Mouse (Mus musculus) limb, embryonic 15.5 days (tissue): ENCODE data around the gene Acta1. TPM values are rescaled to one million over a fixed set of nuclear protein-coding genes. Genes with fewer than 3 reads are reported as not detected.

Experiments used
- ATAC-seq: fragments of 200-750 bp; cut with Nextera tagmentation; 2 replicates; pipeline ENCODE4 v1.8.0; 2017; ENCODE audit warnings: low read depth, moderate TSS enrichment; ENCODE audit not compliant: insufficient number of reproducible peaks, low FRiP score, low TSS enrichment
- H3K27ac ChIP-seq: fragments of 300-500 bp; sonication (generic); 2 replicates; pipeline ENCODE4 v1.5.1; 2015; ENCODE audit warnings: moderate library complexity, mild to moderate bottlenecking, inconsistent platforms
- H3K27me3 ChIP-seq: fragments of 300-500 bp; sonication (generic); 2 replicates; pipeline ENCODE4 v1.6.1; 2015; ENCODE audit warnings: inconsistent platforms
- H3K36me3 ChIP-seq: fragments of 300-500 bp; sonication (generic); 2 replicates; pipeline ENCODE4 v1.6.1; 2015; ENCODE audit warnings: inconsistent platforms
- H3K4me1 ChIP-seq: fragments of 300-500 bp; sonication (generic); 2 replicates; pipeline ENCODE4 v1.6.1; 2015; ENCODE audit warnings: inconsistent platforms
- H3K4me2 ChIP-seq: fragments of 300-500 bp; sonication (generic); 2 replicates; pipeline ENCODE4 v1.6.1; 2015; ENCODE audit warnings: mild to moderate bottlenecking, inconsistent platforms
- H3K4me3 ChIP-seq: fragments of 300-500 bp; sonication (generic); 2 replicates; pipeline ENCODE4 v1.5.1; 2015; ENCODE audit warnings: mild to moderate bottlenecking, inconsistent platforms
- H3K9ac ChIP-seq: fragments of 300-500 bp; sonication (generic); 2 replicates; pipeline ENCODE4 v1.6.1; 2015; ENCODE audit warnings: inconsistent platforms
- H3K9me3 ChIP-seq: fragments of 300-500 bp; sonication (generic); 2 replicates; pipeline ENCODE4 v1.6.1; 2016; ENCODE audit warnings: inconsistent platforms
- WGBS: fragments of 180-500 bp; shearing (Covaris S2); methylation state at CpG from one replicate; pipeline ENCODE4 v1.1.7; 2015; 5-methylcytosine and 5-hydroxymethylcytosine counted together
- polyA plus RNA-seq: library from polyadenylated mRNA; unstranded; fragments of >200 nt; fragmentation: Nextera tagmentation; extraction: Ambion mirVana; gene quantifications from 2 replicates; pipeline ENCODE4 v1.2.1, GENCODE M21; 2015

Acta1 gene
- polyA plus RNA-seq, 1 experiment from 2014 or later = 949 TPM

DNA sequence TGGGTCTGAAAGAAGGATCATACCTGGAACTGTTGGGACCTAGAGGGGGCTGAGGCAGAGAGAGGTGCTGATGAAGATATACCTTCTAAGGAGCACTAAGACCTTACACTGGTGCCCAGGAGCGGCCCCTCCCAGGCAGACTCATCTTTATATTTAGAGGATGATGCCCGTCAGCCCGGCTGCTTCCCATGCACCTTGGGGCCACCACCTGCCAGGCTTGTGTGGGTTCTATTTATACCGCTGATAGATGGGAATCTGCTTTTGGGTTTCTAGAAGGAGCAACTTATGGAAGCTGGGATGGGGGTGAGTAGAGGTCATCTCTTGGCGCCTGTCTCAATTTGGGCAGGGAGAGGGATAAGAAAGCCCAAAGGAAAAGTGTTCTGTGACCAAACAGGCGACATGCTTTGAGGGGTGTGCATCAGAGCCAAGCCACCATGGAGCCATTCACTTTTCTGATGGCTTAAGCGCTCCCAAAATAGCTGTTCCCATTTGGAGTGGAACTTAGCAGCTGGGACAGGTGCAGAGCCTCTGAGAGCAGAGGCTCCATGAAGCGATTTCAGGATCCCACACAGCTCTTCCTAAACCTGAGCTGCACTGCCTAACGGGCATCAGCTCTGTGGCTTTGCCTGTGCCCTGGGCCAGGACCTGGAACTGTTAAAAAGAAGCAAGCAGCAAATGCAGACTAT lies 1.3 kb upstream of the Acta1 start:
- WGBS = 70% methylated on average over 9 of the region's 9 CpGs
- no peak overlapping the region for H3K4me2 ChIP-seq
- H3K4me1 ChIP-seq = peaks cover 15% of the 10 kb centered on the region
- no peak overlapping the region for H3K4me3 ChIP-seq
- no peak overlapping the region for H3K27ac ChIP-seq
- H3K27me3 ChIP-seq = peaks cover 62% of the 10 kb centered on the region
- no peaks in the 10 kb centered on the region for H3K9me3 ChIP-seq
- peaks cover 20% of the 10 kb centered on the region for H3K36me3 ChIP-seq
- H3K9ac ChIP-seq = no peak overlapping the region
- ATAC-seq = 0 out of 2 replicates have a peak, but pooled peaks have one; percentile 27

DNA sequence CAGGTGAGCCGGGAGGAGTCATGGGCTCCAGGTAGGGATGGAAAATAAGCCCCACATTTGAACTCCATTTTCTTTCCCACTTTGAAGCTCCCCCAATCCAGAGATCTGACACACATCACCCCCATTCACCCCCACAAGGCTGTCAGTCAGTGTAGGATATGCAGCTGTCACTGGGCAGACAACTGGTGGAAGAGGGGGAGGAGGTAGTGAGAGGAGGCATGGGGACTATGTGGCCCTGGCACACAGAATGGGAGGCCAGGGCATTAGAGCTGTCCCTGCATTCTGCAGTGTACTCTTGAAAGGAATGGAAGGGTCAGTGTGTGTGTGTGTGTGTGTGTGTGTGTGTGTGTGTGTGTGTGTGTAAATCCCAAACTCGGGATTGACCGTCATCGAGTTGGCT lies 679 bp upstream of the Acta1 start:
- WGBS = 63% methylated on average over 4 of the region's 4 CpGs
- Histone ChIP-seq H3K9me3 (no peaks in the 10 kb centered on the region), H3K27me3 (peaks cover 67% of the 10 kb centered on the region), H3K4me3 (no peak overlapping the region), H3K9ac (no peak overlapping the region), H3K4me2 (no peak overlapping the region), H3K27ac (no peak overlapping the region; the same call in 1 of the 2 replicates), H3K4me1 (peaks cover 15% of the 10 kb centered on the region), H3K36me3 (peaks cover 14% of the 10 kb centered on the region; the same call in 1 of the 2 replicates)
- peak; percentile 23; the same call in 1 of the 2 replicates for ATAC-seq

- Histone ChIP-seq H3K9me3 (no peaks in the 10 kb centered on the region), H3K36me3 (0 out of 2 replicates have a peak, but pooled peaks cover under 1% of the 10 kb centered on the region), H3K4me3 (0 out of 2 replicates have a peak overlapping the region, but pooled peaks have one; percentile 24), H3K27me3 (peaks cover 73% of the 10 kb centered on the region), H3K9ac (no peak overlapping the region), H3K4me2 (no peak overlapping the region), H3K4me1 (peaks cover 15% of the 10 kb centered on the region), H3K27ac (no peak overlapping the region)
- no peak for ATAC-seq
- 76% methylated on average over 11 of the region's 11 CpGs for WGBS
These were observed 1.1 kb downstream of the Acta1 start for GRCm38 (mm10) chr8:123893413-123893812.

GRCm38 (mm10) chr8:123892586-123893155 lies 1.9 kb downstream of the Acta1 start:
- H3K27ac ChIP-seq = no peak overlapping the region
- H3K27me3 ChIP-seq = peaks cover 73% of the 10 kb centered on the region
- ATAC-seq = no peak
- no peak overlapping the region for H3K4me2 ChIP-seq
- no peaks in the 10 kb centered on the region for H3K9me3 ChIP-seq
- no peaks in the 10 kb centered on the region for H3K36me3 ChIP-seq
- H3K9ac ChIP-seq = no peak overlapping the region
- 8% methylated on average over 30 of the region's 30 CpGs for WGBS
- peak overlapping the region; percentile 24 for H3K4me3 ChIP-seq
- H3K4me1 ChIP-seq = peaks cover 15% of the 10 kb centered on the region

DNA sequence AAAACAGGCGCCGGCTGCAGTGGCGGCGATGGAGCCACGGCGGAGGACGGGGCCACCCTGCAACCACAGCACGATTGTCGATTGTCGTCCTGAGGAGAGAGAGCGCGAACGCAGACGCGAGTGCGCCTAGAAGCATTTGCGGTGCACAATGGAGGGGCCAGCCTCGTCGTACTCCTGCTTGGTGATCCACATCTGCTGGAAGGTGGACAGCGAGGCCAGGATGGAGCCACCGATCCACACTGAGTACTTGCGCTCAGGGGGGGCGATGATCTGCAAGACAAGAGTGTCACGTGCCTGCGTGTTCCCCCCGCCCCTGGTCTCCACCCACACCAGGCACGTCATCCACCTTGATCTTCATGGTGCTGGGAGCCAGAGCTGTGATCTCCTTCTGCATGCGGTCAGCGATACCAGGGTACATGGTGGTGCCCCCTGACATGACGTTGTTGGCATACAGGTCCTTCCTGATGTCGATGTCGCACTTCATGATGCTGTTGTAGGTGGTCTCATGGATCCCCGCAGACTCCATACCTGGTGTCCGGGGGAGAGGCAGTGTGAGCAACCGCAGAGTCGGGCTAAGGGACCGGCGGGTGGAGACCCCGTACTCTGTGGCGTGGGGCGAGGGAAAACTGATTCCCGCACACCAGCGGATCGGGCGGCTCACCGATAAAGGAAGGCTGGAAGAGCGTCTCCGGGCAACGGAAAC lies 2.5 kb downstream of the Acta1 start:
- H3K4me1 ChIP-seq = peaks cover 15% of the 10 kb centered on the region
- peak overlapping the region; percentile 24 for H3K4me3 ChIP-seq
- H3K27ac ChIP-seq = no peak overlapping the region
- 0 out of 2 replicates have a peak overlapping the region, but pooled peaks have one; percentile 14 for H3K9ac ChIP-seq
- no peak for ATAC-seq
- WGBS = 1% methylated on average over 49 of the region's 49 CpGs
- H3K9me3 ChIP-seq = no peaks in the 10 kb centered on the region
- H3K4me2 ChIP-seq = peak overlapping the region; percentile 43
- peaks cover 73% of the 10 kb centered on the region for H3K27me3 ChIP-seq
- no peaks in the 10 kb centered on the region for H3K36me3 ChIP-seq

DNA sequence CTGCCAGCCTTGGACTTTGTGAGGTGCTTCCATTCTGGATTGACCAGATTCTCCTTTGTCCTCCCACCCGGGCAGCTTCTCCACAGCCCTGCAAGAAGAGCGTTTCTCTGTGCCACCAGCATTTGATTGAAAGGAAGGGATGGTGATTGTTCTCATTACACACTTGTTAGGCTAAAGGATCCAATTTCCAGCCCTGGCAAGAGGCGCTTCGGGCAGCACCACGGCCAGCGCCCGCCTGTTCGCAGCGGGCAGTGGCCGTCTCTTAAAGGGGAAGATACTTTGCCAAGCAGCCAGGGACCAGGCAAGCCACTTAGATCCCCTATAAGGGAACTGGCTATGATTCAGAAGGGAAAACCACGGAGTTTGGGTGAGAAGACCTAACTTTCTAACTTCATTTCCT lies 3.3 kb downstream of the Acta1 start:
- H3K9ac ChIP-seq = no peak overlapping the region
- no peak for ATAC-seq
- peaks cover 15% of the 10 kb centered on the region for H3K4me1 ChIP-seq
- peaks cover 66% of the 10 kb centered on the region for H3K27me3 ChIP-seq
- H3K9me3 ChIP-seq = no peaks in the 10 kb centered on the region
- H3K36me3 ChIP-seq = no peaks in the 10 kb centered on the region
- H3K27ac ChIP-seq = no peak overlapping the region
- 0% methylated on average over 11 of the region's 11 CpGs for WGBS
- H3K4me3 ChIP-seq = peak overlapping the region; percentile 24
- peak overlapping the region; percentile 43 for H3K4me2 ChIP-seq

GRCm38 (mm10) chr8:123889797-123890196 lies 4.8 kb downstream of the Acta1 start:
- H3K36me3 ChIP-seq = no peaks in the 10 kb centered on the region
- H3K4me1 ChIP-seq = peaks cover 21% of the 10 kb centered on the region
- no peak overlapping the region for H3K4me3 ChIP-seq
- H3K27me3 ChIP-seq = peaks cover 51% of the 10 kb centered on the region
- no peaks in the 10 kb centered on the region for H3K9me3 ChIP-seq
- no peak for ATAC-seq
- no peak overlapping the region for H3K27ac ChIP-seq
- WGBS = 70% methylated on average over 4 of the region's 4 CpGs
- no peak overlapping the region for H3K9ac ChIP-seq
- H3K4me2 ChIP-seq = no peak overlapping the region

DNA sequence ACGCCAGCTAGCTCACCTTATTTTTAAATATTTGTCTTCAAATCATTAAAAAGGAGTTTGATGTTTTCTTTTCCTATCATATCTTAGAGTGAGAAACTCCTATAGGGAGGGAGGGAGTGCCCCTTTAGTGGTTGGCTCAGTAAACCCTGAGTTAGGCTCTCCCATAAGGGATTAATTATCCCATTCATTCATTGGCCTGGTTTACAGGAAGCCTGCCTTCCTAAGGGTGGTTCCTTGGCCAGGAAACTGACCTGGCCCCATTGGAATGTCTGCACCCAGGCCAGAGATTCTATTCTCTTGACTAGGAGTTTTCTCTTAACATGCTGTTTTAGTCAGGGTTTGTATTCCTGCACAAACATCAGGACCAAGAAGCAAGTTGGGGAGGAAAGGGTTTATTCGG lies 6.6 kb downstream of the Acta1 start:
- H3K4me2 ChIP-seq = no peak overlapping the region
- 81% methylated on average over 2 of the region's 2 CpGs for WGBS
- H3K4me1 ChIP-seq = peaks cover 29% of the 10 kb centered on the region
- peaks cover 43% of the 10 kb centered on the region for H3K27me3 ChIP-seq
- no peaks in the 10 kb centered on the region for H3K36me3 ChIP-seq
- H3K9me3 ChIP-seq = no peaks in the 10 kb centered on the region
- H3K4me3 ChIP-seq = no peak overlapping the region
- H3K27ac ChIP-seq = no peak overlapping the region
- no peak overlapping the region for H3K9ac ChIP-seq
- no peak for ATAC-seq

DNA sequence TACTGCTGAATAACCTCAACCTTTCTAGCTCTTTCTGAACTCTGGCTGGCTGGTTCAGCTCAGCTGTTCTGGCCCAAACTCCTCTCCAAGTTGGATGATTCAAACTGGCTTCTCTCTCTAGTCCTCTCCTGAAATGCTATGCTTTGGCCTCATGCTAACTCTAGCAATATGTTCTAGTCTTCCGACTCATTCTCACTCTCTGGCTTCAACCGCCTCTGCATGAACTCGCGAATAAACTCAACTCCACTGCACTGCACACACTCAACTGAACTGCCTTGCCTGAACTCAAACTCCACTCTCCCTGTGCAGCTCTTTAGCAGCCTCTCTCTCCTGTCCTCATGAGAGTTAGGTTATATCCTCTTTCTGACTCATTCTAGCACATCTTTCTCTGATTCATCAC lies 7.4 kb downstream of the Acta1 start:
- Histone ChIP-seq H3K9me3 (no peaks in the 10 kb centered on the region), H3K27ac (no peak overlapping the region), H3K4me2 (no peak overlapping the region), H3K36me3 (no peaks in the 10 kb centered on the region), H3K27me3 (peaks cover 35% of the 10 kb centered on the region), H3K4me1 (peaks cover 22% of the 10 kb centered on the region), H3K4me3 (no peak overlapping the region), H3K9ac (no peak overlapping the region)
- 94% methylated on average over 4 of the region's 4 CpGs for WGBS
- ATAC-seq = no peak

DNA sequence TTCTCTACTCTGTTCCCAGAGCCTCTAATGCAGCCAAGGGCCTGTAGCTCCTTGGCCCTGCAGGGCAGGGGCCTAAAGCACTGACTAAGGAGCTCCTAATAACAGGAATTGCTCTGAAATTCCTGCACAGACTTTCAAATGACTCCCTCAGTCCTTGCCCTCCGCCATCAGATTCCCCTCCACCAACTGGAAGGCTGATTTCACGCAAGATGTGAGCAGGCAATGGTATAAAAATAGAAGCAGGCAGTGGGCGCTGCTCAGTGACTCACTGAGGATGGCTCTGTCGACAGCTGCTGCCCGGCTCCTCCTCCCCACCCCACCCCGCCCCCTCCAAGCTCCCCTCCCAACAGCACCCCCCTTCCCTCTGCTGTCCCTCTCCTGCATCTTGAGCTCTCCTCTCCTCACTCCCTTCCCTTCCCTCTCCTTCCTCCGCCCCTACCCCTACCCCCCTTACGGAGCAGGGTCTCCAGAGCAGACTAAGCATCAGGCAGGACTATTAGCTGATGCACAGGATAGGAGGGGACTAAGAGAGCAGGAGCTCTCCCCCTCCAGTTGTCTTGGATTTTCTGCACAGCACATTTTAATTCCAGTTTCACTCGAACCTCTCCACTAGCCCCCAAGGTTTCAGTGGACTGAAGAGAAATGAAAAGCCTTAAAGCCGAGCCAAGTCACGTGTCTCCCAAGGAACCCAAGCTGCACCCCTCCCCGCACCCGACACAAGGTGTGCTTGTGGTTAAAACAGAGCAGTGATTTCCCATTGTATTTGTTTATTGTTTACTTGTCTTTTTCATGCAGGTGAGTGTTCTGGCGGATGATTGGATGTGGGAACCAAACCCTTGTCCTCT lies 9.6 kb downstream of the Acta1 start:
- H3K27me3 ChIP-seq = peaks cover 13% of the 10 kb centered on the region
- no peaks in the 10 kb centered on the region for H3K36me3 ChIP-seq
- WGBS = 6% methylated on average over 13 of the region's 14 CpGs
- no peak overlapping the region for H3K9ac ChIP-seq
- H3K4me2 ChIP-seq = peak overlapping the region; percentile 19; the same call in 1 of the 2 replicates
- ATAC-seq = 0 out of 2 replicates have a peak, but pooled peaks have one; percentile 43
- peak overlapping the region; percentile 61; the same call in 1 of the 2 replicates for H3K27ac ChIP-seq
- no peaks in the 10 kb centered on the region for H3K9me3 ChIP-seq
- no peak overlapping the region for H3K4me3 ChIP-seq
- H3K4me1 ChIP-seq = peaks cover 14% of the 10 kb centered on the region

DNA sequence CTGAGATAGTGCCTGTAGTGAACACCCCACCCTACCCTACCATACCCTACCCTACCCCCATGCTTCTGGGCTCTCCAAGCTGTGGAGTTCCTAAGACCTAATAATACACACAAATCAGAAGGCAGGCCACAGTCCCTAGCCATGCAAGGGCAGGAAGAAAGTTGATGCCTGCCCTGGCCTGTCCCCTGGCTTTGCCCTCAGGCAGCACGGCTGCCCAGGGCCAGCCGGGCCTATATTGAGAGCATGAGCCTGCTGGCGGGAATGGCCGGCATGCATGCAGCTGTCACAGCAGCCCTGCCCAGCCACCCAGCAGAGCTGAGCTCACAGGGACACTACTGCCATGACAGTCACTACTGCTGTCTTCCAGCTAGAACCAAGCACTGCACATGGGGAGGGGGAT lies 11.5 kb downstream of the Acta1 start:
- Histone ChIP-seq H3K4me3 (no peak overlapping the region), H3K27me3 (peaks cover 10% of the 10 kb centered on the region), H3K9ac (no peak overlapping the region), H3K36me3 (no peaks in the 10 kb centered on the region), H3K4me2 (no peak overlapping the region), H3K27ac (no peak overlapping the region), H3K9me3 (no peaks in the 10 kb centered on the region), H3K4me1 (peaks cover 14% of the 10 kb centered on the region)
- 57% methylated on average over 4 of the region's 4 CpGs for WGBS
- ATAC-seq = peak; percentile 46; the same call in 1 of the 2 replicates
